Mouse (Mus musculus) bone marrow, adult 2 months (tissue): ENCODE measurements around the gene Foxe1.

ENCODE experiments used
- CTCF ChIP-seq: fragments of 200-500 bp; IDR thresholded peaks from 2 replicates; pipeline ENCODE4 v1.5.1; 2011; ENCODE audit warnings: low read length, control low read depth; ENCODE audit not compliant: control insufficient read depth, insufficient read depth
- POLR2A ChIP-seq: fragments of 200-500 bp; IDR thresholded peaks from 2 replicates; pipeline ENCODE4 v1.6.1; 2011; ENCODE audit warnings: low read depth, mild to moderate bottlenecking, control low read depth, low read length, borderline replicate concordance; ENCODE audit not compliant: control insufficient read depth

GRCm38 (mm10) chr4:46370406-46370805 lies 27.0 kb downstream of the Foxe1 start:
- TF ChIP-seq POLR2A (no peak), CTCF (no peak)
